Mouse (Mus musculus) CH12.LX (cell line): ENCODE measurements at regions not wholly inside any gene's neighbourhood (a gene's known extent, or its start where the extent isn't known, plus 50 kb on each side); places are given as distances from the start of the nearest gene placed in this dataset.

Experiments used
- BHLHE40 ChIP-seq: IDR thresholded peaks from 2 replicates; pipeline ENCODE4 v1.6.1; 2011; ENCODE audit warnings: mild to moderate bottlenecking, low read depth, low read length, improper control_type of control experiment
- CTCF ChIP-seq, 2 experiments: IDR thresholded peaks in 1 of 2; conservative IDR thresholded peaks in 1 of 2; 2 replicates each; pipeline ENCODE4 v1.5.1; 2011 to 2012; ENCODE audit warnings: low read depth in 2 of 2, low read length in 2 of 2, improper control_type of control experiment in 1 of 2, inconsistent platforms in 1 of 2, mild to moderate bottlenecking in 1 of 2, moderate library complexity in 1 of 2
- E2F4 ChIP-seq: IDR thresholded peaks from 2 replicates; pipeline ENCODE4 v1.6.1; 2011; ENCODE audit warnings: low read depth, low read length, improper control_type of control experiment; ENCODE audit not compliant: insufficient replicate concordance
- EP300 ChIP-seq: IDR thresholded peaks from 2 replicates; pipeline ENCODE4 v1.6.1; 2011; ENCODE audit warnings: low read length, improper control_type of control experiment
- HCFC1 ChIP-seq: IDR thresholded peaks from 2 replicates; pipeline ENCODE4 v1.6.1; 2012; ENCODE audit warnings: low read depth, mild to moderate bottlenecking, inconsistent platforms, low read length, improper control_type of control experiment
- MAFK ChIP-seq: IDR thresholded peaks from 2 replicates; pipeline ENCODE4 v1.6.1; 2011; ENCODE audit warnings: low read length, improper control_type of control experiment; ENCODE audit not compliant: insufficient replicate concordance
- MAX ChIP-seq: IDR thresholded peaks from 2 replicates; pipeline ENCODE4 v1.6.1; 2011; ENCODE audit warnings: low read length, improper control_type of control experiment
- MAZ ChIP-seq: IDR thresholded peaks from 2 replicates; pipeline ENCODE4 v1.6.1; 2012; ENCODE audit warnings: low read depth, mild to moderate bottlenecking, inconsistent platforms, low read length, improper control_type of control experiment, moderate library complexity
- MYC ChIP-seq: IDR thresholded peaks from 2 replicates; pipeline ENCODE4 v1.6.1; 2011; ENCODE audit warnings: low read depth, mild to moderate bottlenecking, improper control_type of control experiment, low read length
- POLR2AphosphoS2 ChIP-seq: IDR thresholded peaks from 2 replicates; pipeline ENCODE4 v1.6.1; 2011; ENCODE audit warnings: low read depth, low read length, improper control_type of control experiment
- RAD21 ChIP-seq: IDR thresholded peaks from 2 replicates; pipeline ENCODE4 v1.6.1; 2011; ENCODE audit warnings: low read depth, mild to moderate bottlenecking, low read length, improper control_type of control experiment, moderate library complexity
- TBP ChIP-seq: conservative IDR thresholded peaks from 2 replicates; pipeline ENCODE4 v1.6.1; 2011; ENCODE audit warnings: low read depth, low read length, improper control_type of control experiment
- TCF12 ChIP-seq: IDR thresholded peaks from 2 replicates; pipeline ENCODE4 v1.6.1; 2014; ENCODE audit warnings: low read depth, mild to moderate bottlenecking, inconsistent platforms, low read length, improper control_type of control experiment

DNA sequence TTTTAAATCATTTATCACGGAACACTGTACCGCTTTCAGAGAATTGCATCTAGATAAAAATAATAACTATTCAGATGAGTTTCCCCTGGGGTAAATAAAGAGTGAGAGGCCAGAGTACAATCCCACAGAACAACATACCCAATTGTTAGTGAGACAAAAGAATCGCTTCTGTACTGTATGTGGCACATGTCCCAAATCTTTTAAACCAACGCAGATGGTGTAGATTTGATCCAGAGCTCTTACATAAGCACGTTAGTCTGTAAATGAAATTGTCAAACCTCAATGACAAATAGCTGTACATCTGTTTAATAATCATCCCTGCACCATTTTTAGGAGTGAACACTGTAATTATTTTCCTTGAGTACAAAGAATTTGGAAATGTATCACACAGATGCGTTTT lies 322.0 kb downstream of the Lipi start:
- TF ChIP-seq MAZ (no peak), E2F4 (no peak), CTCF (conservative IDR thresholded peaks at IDR 0.05 in 1 of 2, IDR thresholded peaks at IDR 0.05 in 1 of 2; ENCODE audit: low read depth in 2 of 2, low read length in 2 of 2) (no peak), BHLHE40 (no peak), MAX (no peak), HCFC1 (no peak), EP300 (no peak), TBP (no peak), MYC (no peak), TCF12 (no peak), MAFK (no peak), RAD21 (no peak), POLR2AphosphoS2 (no peak)
